Mouse (Mus musculus): Measurements from ENCODE around the gene Rad1. TPM values are rescaled to one million over a fixed set of nuclear protein-coding genes. Genes with fewer than 3 reads are reported as not detected.

The Rad1 gene
- 16.0 and 16.1 TPM in 2 replicates for polyA plus RNA-seq (2012; rRNA removed)

GRCm38 (mm10) chr15:10485484-10486364 is at the start of gene Rad1, which contains the start of gene Brix1:
TSS of gene Rad1 (plus strand) at chr15:10486018.
TSS of gene Brix1 (minus strand) at chr15:10485947.
- peak; percentile 93 for DNase-seq
- TF ChIP-seq POLR2A (IDR thresholded peaks at IDR 0.05; ENCODE audit: control insufficient read depth, extremely low read depth, insufficient read depth, low read length, poor library complexity) (peak; percentile 80), CTCF (IDR thresholded peaks at IDR 0.05; ENCODE audit: borderline replicate concordance, control insufficient read depth, extremely low read depth, insufficient read depth, low read length, poor library complexity) (0 out of 2 replicates have a peak, but pooled peaks have one; percentile 41)
- H3K27me3 ChIP-seq (ENCODE audit: control insufficient read depth, insufficient read depth, low read length) = no peaks in the 10 kb centered on the region
- peaks cover 10% of the 10 kb centered on the region; the same call in 1 of the 2 replicates for H3K36me3 ChIP-seq (ENCODE audit: control insufficient read depth, insufficient read depth, low read length)
- peak within 1 kb of the TSS; percentile 96 for H3K4me3 ChIP-seq (ENCODE audit: control insufficient read depth, insufficient read depth, low read length)
- WGBS = under 1% methylated on average over 58 of the region's 58 CpGs
- no peaks in the 10 kb centered on the region for H3K4me1 ChIP-seq (replicated peaks; ENCODE audit: control insufficient read depth, insufficient read depth, low read length)
- H3K27ac ChIP-seq (ENCODE audit: control insufficient read depth, insufficient read depth, low read length) = peak within 1 kb of the TSS; percentile 13; the same call in 1 of the 2 replicates

- 68% methylated on average over 1 of the region's 1 CpGs for WGBS
- Histone ChIP-seq H3K36me3 (ENCODE audit: control insufficient read depth, insufficient read depth, low read length) (no peaks in the 10 kb centered on the region), H3K4me3 (ENCODE audit: control insufficient read depth, insufficient read depth, low read length) (no peak overlapping the region), H3K27ac (ENCODE audit: control insufficient read depth, insufficient read depth, low read length) (no peak overlapping the region), H3K4me1 (replicated peaks; ENCODE audit: control insufficient read depth, insufficient read depth, low read length) (no peaks in the 10 kb centered on the region), H3K27me3 (ENCODE audit: control insufficient read depth, insufficient read depth, low read length) (no peaks in the 10 kb centered on the region)
- no peak for DNase-seq
- no peak for TF ChIP-seq CTCF (IDR thresholded peaks at IDR 0.05; ENCODE audit: borderline replicate concordance, control insufficient read depth, extremely low read depth, insufficient read depth, low read length, poor library complexity)
- no peak for TF ChIP-seq POLR2A (IDR thresholded peaks at IDR 0.05; ENCODE audit: control insufficient read depth, extremely low read depth, insufficient read depth, low read length, poor library complexity)
Measured at GRCm38 (mm10) chr15:10436893-10437292, 48.9 kb upstream of the Rad1 start.

- Histone ChIP-seq H3K4me1 (replicated peaks; ENCODE audit: control insufficient read depth, insufficient read depth, low read length) (no peaks in the 10 kb centered on the region), H3K27me3 (ENCODE audit: control insufficient read depth, insufficient read depth, low read length) (no peaks in the 10 kb centered on the region), H3K36me3 (ENCODE audit: control insufficient read depth, insufficient read depth, low read length) (no peaks in the 10 kb centered on the region), H3K27ac (ENCODE audit: control insufficient read depth, insufficient read depth, low read length) (no peak overlapping the region), H3K4me3 (ENCODE audit: control insufficient read depth, insufficient read depth, low read length) (no peak overlapping the region)
- DNase-seq = no peak
- no peak for TF ChIP-seq CTCF (IDR thresholded peaks at IDR 0.05; ENCODE audit: borderline replicate concordance, control insufficient read depth, extremely low read depth, insufficient read depth, low read length, poor library complexity)
- no peak for TF ChIP-seq POLR2A (IDR thresholded peaks at IDR 0.05; ENCODE audit: control insufficient read depth, extremely low read depth, insufficient read depth, low read length, poor library complexity)
- 91% methylated on average over 6 of the region's 6 CpGs for WGBS
Measured at GRCm38 (mm10) chr15:10439963-10440362, 45.9 kb upstream of the Rad1 start.

GRCm38 (mm10) chr15:10441493-10441892 is 44.3 kb upstream of the Rad1 start:
- Histone ChIP-seq H3K27ac (ENCODE audit: control insufficient read depth, insufficient read depth, low read length) (no peak overlapping the region), H3K36me3 (ENCODE audit: control insufficient read depth, insufficient read depth, low read length) (no peaks in the 10 kb centered on the region), H3K4me3 (ENCODE audit: control insufficient read depth, insufficient read depth, low read length) (no peak overlapping the region), H3K27me3 (ENCODE audit: control insufficient read depth, insufficient read depth, low read length) (no peaks in the 10 kb centered on the region), H3K4me1 (replicated peaks; ENCODE audit: control insufficient read depth, insufficient read depth, low read length) (no peaks in the 10 kb centered on the region)
- 94% methylated on average over 9 of the region's 9 CpGs for WGBS
- DNase-seq = no peak
- TF ChIP-seq POLR2A (IDR thresholded peaks at IDR 0.05; ENCODE audit: control insufficient read depth, extremely low read depth, insufficient read depth, low read length, poor library complexity) (no peak), CTCF (IDR thresholded peaks at IDR 0.05; ENCODE audit: borderline replicate concordance, control insufficient read depth, extremely low read depth, insufficient read depth, low read length, poor library complexity) (no peak)

- no peaks in the 10 kb centered on the region for H3K27me3 ChIP-seq (ENCODE audit: control insufficient read depth, insufficient read depth, low read length)
- no peak for DNase-seq
- TF ChIP-seq CTCF (IDR thresholded peaks at IDR 0.05; ENCODE audit: borderline replicate concordance, control insufficient read depth, extremely low read depth, insufficient read depth, low read length, poor library complexity) (no peak), POLR2A (IDR thresholded peaks at IDR 0.05; ENCODE audit: control insufficient read depth, extremely low read depth, insufficient read depth, low read length, poor library complexity) (no peak)
- H3K27ac ChIP-seq (ENCODE audit: control insufficient read depth, insufficient read depth, low read length) = no peak overlapping the region
- WGBS = 96% methylated on average over 1 of the region's 1 CpGs
- no peaks in the 10 kb centered on the region for H3K4me1 ChIP-seq (replicated peaks; ENCODE audit: control insufficient read depth, insufficient read depth, low read length)
- peaks cover 5% of the 10 kb centered on the region; the same call in 1 of the 2 replicates for H3K36me3 ChIP-seq (ENCODE audit: control insufficient read depth, insufficient read depth, low read length)
- no peak overlapping the region for H3K4me3 ChIP-seq (ENCODE audit: control insufficient read depth, insufficient read depth, low read length)
Measured at GRCm38 (mm10) chr15:10442275-10442674, 43.5 kb upstream of the Rad1 start.

- no peaks in the 10 kb centered on the region for H3K4me1 ChIP-seq (replicated peaks; ENCODE audit: control insufficient read depth, insufficient read depth, low read length)
- H3K4me3 ChIP-seq (ENCODE audit: control insufficient read depth, insufficient read depth, low read length) = no peak overlapping the region
- WGBS = 71% methylated on average over 3 of the region's 3 CpGs
- peaks cover 29% of the 10 kb centered on the region for H3K36me3 ChIP-seq (ENCODE audit: control insufficient read depth, insufficient read depth, low read length)
- TF ChIP-seq POLR2A (IDR thresholded peaks at IDR 0.05; ENCODE audit: control insufficient read depth, extremely low read depth, insufficient read depth, low read length, poor library complexity) = no peak
- no peak for TF ChIP-seq CTCF (IDR thresholded peaks at IDR 0.05; ENCODE audit: borderline replicate concordance, control insufficient read depth, extremely low read depth, insufficient read depth, low read length, poor library complexity)
- H3K27ac ChIP-seq (ENCODE audit: control insufficient read depth, insufficient read depth, low read length) = no peak overlapping the region
- H3K27me3 ChIP-seq (ENCODE audit: control insufficient read depth, insufficient read depth, low read length) = no peaks in the 10 kb centered on the region
- no peak for DNase-seq
Measured at GRCm38 (mm10) chr15:10447102-10447501, 38.7 kb upstream of the Rad1 start.

Measured in thymus, adult 2 months (tissue).